Mouse (Mus musculus) urinary bladder, postnatal 10 days (tissue): ENCODE data around the gene Cluh.

ENCODE experiments used
- DNase-seq: peaks from one replicate; pipeline ENCODE4 v3.0.0; 2022; ENCODE audit warnings: low spot score

Gene Cluh

DNA sequence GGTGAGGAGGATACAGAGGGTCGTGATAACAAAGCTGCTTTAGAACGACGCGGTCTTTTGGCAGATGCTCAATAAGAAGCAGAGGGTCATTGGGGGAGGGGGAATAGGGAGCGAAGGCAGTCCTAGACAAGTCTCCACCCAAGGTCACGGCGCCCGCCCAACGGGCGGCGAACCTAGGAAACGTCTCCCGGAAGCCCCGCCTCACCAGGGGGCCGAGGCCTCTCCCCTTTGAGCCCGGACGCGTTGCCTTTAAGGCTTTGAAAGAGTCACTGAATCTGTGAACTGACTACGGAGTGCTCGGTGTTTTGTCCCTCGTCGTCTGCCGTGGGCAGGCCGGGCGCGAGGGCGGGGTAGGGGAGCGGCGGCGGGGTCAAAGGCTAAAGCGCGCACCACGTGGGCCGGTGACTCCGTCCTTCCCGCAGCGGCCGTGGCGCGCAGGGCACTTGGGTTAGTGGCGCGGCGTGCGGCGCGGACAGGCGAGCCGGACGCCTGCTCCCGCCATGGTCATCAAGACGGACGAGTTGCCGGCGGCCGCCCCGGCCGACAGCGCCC is at the start of gene Cluh:
TSS of gene Cluh (plus strand) at position 401 of the 552 bp plus-strand sequence.
- peak; percentile 93 for DNase-seq

- no peak for DNase-seq
Measured at GRCm38 (mm10) chr11:74602286-74602685, 47.0 kb upstream of the Cluh start.

DNA sequence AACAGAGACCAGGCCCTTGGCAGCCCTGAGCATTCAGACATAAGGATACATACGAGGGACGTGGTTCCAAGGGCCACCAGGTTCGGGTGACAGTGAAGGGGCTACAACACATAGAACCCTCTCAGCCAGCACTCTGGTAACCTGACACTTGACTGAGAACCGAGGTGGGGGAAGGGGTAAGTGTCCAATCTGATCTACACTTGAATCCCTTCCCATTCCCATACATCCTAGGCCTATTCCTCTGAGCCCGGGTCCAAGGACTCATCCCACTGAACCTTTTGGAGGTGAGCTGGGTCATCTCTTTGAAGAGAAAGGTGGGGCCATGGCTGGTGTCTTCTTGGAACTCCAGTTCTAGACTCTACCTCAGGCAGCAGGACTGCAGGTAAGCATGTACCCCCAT is 39.2 kb upstream of the Cluh start:
- no peak for DNase-seq

- DNase-seq = no peak
Measured at GRCm38 (mm10) chr11:74610545-74611176, 38.6 kb upstream of the Cluh start, which contains the start of gene Rap1gap2. Rap1gap2 (minus strand) TSS chr11:74610915.

- no peak for DNase-seq
Measured at GRCm38 (mm10) chr11:74611437-74611836, 37.9 kb upstream of the Cluh start.

GRCm38 (mm10) chr11:74613428-74613827 is 35.9 kb upstream of the Cluh start:
- no peak for DNase-seq

DNA sequence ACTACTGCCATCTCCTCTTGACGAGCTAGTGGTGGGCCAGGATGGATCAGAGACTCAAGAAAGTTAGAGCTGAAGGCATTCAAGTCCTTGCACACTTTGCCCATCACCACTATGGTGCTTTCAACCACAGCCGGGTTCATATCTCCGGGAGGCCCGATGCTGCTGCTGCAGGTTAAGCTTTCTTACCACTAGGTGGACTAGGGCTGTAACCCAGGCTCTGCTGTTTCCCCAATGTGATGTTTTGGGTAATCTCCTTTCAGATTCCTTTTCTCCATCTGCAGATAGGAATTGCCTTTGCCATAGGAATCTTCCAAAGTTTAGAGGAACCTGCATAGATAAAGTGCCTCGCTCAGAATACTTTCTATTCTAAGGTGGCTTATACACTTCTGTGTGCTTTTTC is 33.7 kb upstream of the Cluh start:
- no peak for DNase-seq

GRCm38 (mm10) chr11:74619201-74619955 is 29.9 kb upstream of the Cluh start, which contains the start of gene Ccdc92b:
Ccdc92b (plus strand) TSS chr11:74619605.
- DNase-seq = peak; percentile 47

DNA sequence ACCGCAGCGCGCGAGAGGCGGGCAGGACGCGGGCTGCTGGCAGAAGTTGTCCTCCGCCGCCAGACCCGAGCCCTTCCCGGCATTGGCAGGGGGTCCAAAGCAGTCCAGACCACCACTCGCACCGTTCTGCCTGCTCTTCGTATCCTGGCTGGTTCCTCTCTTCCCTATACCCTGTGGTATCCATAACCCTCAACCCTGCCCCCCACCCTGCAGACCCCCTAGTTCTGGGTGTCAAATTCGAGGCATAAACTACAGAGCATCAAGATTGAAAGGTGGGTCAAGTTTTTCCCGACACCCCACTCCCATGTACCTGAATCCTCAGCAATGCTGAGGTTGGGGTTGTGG is 29.4 kb upstream of the Cluh start:
- DNase-seq = no peak

DNA sequence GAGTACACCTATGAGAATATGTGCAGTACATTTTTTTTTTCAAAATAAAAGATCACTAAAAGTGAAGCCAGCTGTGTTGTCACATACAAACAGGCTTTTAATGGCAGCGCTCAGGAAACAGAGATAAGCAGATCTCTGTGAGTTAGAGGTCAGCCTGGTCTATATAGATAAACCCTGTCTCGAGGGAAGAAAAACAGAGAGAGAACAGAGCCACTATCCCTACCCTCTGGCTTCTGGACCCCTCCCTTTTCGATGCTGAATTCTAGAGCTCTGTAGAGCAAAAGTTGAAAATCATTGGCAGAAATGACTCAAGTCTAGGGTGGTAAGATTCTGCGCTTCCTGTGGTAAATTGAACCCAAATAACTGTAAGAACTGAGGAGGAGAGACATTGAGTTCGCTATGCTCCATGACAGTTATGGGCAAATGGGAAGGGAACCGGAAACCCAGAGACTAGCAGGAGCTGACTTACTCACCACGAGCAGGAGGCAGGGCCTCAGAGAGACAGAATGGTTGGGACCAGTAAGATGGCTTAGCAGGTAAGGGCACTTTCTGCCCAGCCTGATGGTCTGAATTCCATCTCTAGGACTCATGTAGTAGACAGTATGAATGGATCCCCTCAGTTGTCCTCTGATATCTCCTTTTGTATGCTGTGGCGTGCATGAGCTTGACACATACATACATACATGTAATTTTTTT is 27.2 kb upstream of the Cluh start:
- no peak for DNase-seq

GRCm38 (mm10) chr11:74623693-74624092 is 25.6 kb upstream of the Cluh start:
- no peak for DNase-seq

GRCm38 (mm10) chr11:74625333-74625732 is 24.0 kb upstream of the Cluh start:
- DNase-seq = no peak

DNA sequence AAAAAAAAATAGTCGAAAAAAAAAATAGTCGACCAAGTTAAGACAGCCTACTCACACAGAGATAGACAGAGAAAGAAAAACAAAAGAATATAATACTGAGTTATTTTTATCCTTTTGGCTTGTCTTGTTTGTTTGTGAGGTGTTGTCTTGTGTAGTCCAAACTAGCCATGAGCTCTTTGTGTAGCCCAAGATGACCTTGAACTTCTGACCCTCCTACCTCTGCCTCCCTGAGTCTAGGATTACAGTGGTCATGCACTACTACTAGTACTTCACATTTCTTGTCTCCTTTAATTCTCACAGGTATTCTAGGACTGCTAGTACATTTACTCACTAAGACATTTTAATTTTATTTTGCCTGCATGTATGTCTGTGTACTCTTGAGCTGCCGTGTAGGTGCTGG is 21.8 kb upstream of the Cluh start:
- no peak for DNase-seq

GRCm38 (mm10) chr11:74631880-74632789 is 17.2 kb upstream of the Cluh start:
- DNase-seq = no peak

DNA sequence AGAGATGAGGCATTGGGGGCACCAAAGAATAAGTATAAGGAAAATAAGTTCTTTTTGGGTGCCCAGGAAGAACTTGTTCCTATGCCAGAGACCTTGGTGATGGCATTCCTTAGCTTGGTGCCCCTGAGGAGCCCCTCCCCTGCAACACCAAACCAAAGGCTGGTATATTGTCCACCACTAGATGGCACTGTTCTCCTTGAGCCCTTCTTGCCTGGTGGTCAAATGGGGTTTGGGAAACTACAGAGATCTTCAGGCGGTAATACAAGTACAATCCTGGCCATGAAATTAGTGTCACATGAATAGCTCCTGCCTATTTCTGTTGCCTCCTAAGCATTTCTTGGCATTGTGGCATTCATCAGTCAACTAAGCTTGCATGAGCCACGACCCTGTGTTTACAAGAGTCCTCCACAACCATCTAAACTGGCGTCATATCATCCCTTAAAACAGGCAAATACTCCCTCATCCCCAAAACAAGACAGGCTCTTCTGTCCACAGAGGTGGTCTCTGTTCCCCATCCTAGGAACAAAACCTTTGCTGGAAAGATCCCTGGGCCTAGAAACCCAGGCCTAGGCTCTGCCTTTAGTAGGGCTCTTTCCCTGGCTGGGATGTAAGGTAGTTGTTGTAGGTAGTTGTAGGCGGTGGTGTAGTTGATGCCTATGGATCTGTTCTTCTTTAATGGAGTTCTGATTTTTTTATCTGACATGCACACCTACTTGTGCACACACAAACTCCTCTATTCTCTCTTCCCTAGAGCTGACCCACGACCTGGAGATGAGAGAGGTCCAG is 14.6 kb upstream of the Cluh start:
- DNase-seq = no peak

DNA sequence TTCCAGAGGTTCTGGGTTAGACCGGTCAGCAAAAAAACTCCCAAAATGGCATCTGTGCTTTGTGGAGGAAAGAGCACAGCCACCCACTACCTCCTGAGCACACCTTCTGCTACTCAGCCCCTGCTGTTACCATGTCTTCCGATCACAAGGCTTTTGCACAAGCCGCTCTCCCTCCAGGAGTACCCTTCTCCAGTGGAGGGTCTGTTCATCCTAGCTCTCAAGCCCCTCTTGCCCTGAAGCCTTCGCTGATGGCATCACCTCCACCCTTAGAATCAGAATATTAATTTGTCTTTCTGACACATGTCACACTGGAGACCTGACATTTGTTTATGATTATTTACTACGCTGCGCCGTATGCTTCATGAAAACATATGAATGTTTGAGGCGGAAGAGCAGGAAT is 11.8 kb upstream of the Cluh start:
- no peak for DNase-seq

DNA sequence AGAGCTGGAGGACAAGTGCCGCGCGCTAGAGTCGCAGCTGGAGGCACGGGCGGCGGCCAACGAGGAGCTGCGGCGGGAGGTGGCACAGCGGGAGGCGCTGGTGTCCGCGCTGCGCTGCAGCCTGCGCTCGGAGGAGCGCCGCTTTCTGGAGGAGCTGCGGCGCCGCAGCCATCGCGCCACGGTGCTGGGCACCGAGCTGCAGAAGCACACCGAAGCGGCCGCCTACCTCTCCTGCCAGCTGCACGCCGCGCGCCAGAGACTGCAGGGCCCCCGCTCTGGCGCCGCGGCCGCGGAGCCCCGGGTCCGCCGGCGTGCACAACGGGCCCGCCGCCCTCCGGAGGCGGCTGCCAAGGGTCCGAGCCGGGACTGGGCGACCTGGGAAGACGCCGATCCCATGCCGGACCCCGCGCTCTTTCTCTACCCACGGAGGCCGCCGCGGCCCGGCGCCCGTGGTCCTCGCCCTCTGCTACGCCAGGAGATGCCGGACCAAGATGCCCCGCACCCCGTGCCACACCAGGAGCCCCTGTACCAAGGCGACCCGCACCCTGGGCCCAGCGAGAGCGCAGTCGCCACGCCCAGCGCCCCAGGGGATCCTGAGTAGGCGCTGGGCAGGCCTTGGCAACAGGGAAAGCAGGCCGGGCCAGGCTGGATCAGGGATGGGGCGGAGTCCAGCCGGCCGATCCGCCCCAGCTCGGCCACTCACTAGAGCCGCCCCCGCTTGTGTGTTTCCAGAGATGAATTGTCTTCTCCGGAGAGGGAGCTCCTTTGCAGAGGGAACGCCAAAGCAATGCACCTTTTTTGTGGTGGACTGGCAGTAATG is 11.1 kb upstream of the Cluh start:
- peak; percentile 36 for DNase-seq

- no peak for DNase-seq
Measured at GRCm38 (mm10) chr11:74638791-74639411, 10.4 kb upstream of the Cluh start.

- DNase-seq = no peak
Measured at GRCm38 (mm10) chr11:74639628-74640027, 9.7 kb upstream of the Cluh start.

GRCm38 (mm10) chr11:74647966-74648365 is 1.3 kb upstream of the Cluh start:
- DNase-seq = no peak
